Mouse (Mus musculus) bone marrow macrophage, adult 2 months (primary cell): ENCODE measurements around the gene Numb.

Experiments
- CTCF ChIP-seq: IDR thresholded peaks from 2 replicates; pipeline ENCODE4 v1.5.1; 2012; ENCODE audit warnings: low read depth, mild to moderate bottlenecking, low read length, moderate library complexity
- POLR2A ChIP-seq: IDR thresholded peaks from 2 replicates; pipeline ENCODE4 v1.6.1; 2012; ENCODE audit warnings: mild to moderate bottlenecking, low read depth, low read length, borderline replicate concordance

- no peak for TF ChIP-seq POLR2A
- no peak for TF ChIP-seq CTCF
These were observed 40.8 kb downstream of the Numb start for GRCm38 (mm10) chr12:83880913-83881312.
